Mouse (Mus musculus) monocyte, adult 59 days (primary cell): ENCODE data around the gene Cort. TPM values are rescaled to one million over a fixed set of nuclear protein-coding genes. Genes with fewer than 3 reads are reported as not detected.

Experiments used
- total RNA-seq, 2 experiments: library from RNA; stranded (reverse); gene quantifications; one replicate each; pipeline ENCODE4 v1.2.4; 2023

Gene Cort
- total RNA-seq: 1 to 10 TPM in 1 of 2 experiments, not detected in 1; 1.7 TPM

DNA sequence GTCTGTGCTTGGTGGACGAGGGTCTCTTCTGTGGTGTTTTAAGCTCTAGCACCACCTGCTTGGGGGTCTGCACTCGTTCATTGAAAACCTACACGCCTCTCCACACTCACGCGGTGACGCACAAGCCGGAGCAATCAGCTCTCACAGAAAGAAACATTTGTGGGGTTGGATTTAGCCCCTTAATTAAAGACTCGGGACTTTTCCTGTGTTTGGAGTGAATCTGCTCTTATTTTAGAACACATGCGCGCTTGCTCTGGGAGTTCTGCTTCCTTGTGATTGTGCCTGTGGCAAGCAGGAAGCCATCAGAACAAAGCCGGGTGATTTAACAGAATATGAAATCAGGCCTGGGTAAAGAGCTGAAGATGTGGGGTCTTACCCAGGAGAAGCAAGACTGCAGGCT, at the start of gene Cort:
Cort (minus strand) TSS at position 101 of the 400 bp plus-strand sequence.

GRCm38 (mm10) chr4:149166215-149166946, 39.8 kb upstream of the Cort start, which contains the start of gene Pgd:
Gene Pgd, minus strand, starts transcription at chr4:149166771.

GRCm38 (mm10) chr4:149136982-149137770, 10.6 kb upstream of the Cort start, which contains the start of gene Cenps:
Gene Cenps, minus strand, starts transcription at chr4:149137629.

DNA sequence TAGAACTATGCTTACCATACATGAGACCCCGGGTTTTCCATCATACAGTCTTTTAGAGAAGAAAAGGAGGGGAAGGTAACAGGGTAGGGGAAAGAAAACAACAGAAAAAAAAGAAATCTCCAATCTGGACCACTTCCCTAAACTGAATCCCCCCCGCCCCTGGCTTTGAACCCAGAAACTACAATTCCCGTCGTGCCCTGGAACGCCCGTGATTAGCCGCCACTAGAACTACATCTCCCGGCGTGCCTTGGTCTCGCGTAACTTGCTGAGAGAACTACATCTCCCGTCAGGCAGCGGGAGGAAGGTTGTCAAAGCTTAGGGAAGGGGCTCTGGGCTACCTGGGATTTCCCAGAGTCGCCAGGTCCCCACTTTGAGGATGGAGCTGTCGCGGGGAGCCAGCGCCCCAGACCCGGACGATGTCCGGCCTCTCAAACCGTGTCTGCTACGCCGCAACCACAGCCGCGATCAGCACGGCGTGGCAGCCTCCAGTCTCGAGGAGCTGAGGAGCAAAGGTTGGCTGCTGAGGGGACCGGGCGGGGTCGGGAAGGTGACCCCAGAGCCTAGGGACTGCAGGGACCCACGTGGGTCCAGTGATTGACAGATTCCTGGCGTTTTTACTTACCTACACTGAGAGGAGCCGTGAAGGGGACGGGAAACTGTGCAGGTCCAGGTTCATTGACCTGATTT, 22.5 kb downstream of the Cort start, which contains the start of gene Dffa:
Dffa (plus strand) TSS at position 272 of the 687 bp plus-strand sequence.

DNA sequence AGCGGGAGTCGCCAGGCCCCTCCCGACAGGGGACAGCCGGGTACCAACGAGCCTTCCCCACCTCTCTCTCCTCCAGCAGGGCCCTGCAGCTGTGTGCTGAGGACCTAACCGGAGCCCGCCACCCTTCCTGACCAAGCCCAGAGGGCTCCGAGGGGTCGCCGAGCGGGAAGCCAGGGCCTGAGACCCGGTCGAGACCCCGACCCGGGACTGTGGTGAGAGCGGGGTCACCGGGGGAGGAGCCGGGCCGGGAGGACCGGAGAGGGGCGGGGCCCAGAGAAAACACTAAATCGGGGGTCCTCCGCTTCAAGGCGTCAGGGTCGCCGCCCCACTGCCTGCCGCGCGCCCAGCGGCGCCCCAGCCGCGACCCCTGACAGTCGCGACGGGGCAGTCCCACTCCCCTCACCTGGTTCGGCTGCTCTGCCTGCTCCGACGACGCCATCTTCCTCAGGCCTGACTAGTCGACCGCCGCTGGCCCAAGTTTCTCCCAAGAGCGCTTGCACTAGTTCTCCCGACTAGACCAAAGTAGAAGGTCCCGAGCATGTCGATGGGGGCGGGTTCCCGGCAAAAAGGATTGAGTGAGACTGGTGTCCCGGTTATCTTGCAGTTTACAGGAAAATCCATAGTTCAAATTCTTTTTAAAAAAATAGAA, 27.1 kb downstream of the Cort start, which contains the start of gene Pex14:
Pex14 (minus strand) TSS at position 508 of the 649 bp plus-strand sequence.

Other genes with a start within 250 kb of the Cort start
- 10 to 100 TPM; 26.4 to 27.2 TPM for gene Pex14, start 26.9 kb downstream of the Cort start, total RNA-seq
- gene Dffa, start 22.6 kb downstream of the Cort start, total RNA-seq: 10 to 100 TPM; 21.4 to 21.7 TPM
- gene Cenps, start 10.9 kb upstream of the Cort start, total RNA-seq: 1 to 10 TPM; 5.9 to 7.4 TPM
- 100 to 1,000 TPM; 208 to 264 TPM for gene Pgd, start 40.0 kb upstream of the Cort start, total RNA-seq
- gene Kif1b, start 180.9 kb upstream of the Cort start, total RNA-seq: 10 to 100 TPM; 35.0 to 40.4 TPM